Mouse (Mus musculus): ENCODE data around the gene Cebpz. TPM values are rescaled to one million over a fixed set of nuclear protein-coding genes. Genes with fewer than 3 reads are reported as not detected.
A peak's percentile ranks its signal among the peaks of the same experiment; 100 is the strongest.

The Cebpz gene
- polyA plus RNA-seq, 1 experiment from 2014 or later = 44.2 TPM

GRCm38 (mm10) chr17:78903158-78903557 is 33.7 kb downstream of the Cebpz start:
- Histone ChIP-seq H3K4me3 (replicated peaks) (no peak overlapping the region), H3K9ac (no peak overlapping the region), H3K27ac (no peak overlapping the region), H3K27me3 (no peaks in the 10 kb centered on the region), H3K4me1 (replicated peaks) (no peaks in the 10 kb centered on the region), H3K4me2 (no peak overlapping the region), H3K9me3 (replicated peaks) (no peaks in the 10 kb centered on the region), H3K36me3 (no peaks in the 10 kb centered on the region)
- DNase-seq (no peak), ATAC-seq (ENCODE audit: low read depth) (no peak)
- WGBS (ENCODE audit: insufficient replicate concordance) = 68% methylated on average over 2 of the region's 2 CpGs

GRCm38 (mm10) chr17:78895394-78895793 is 41.5 kb downstream of the Cebpz start:
- Histone ChIP-seq H3K4me3 (replicated peaks) (no peak overlapping the region), H3K36me3 (no peaks in the 10 kb centered on the region), H3K9me3 (replicated peaks) (no peaks in the 10 kb centered on the region), H3K4me1 (replicated peaks) (no peaks in the 10 kb centered on the region), H3K27ac (no peak overlapping the region), H3K4me2 (no peak overlapping the region), H3K27me3 (no peaks in the 10 kb centered on the region), H3K9ac (no peak overlapping the region)
- ATAC-seq (ENCODE audit: low read depth) = no peak
- DNase-seq = no peak
- WGBS (ENCODE audit: insufficient replicate concordance) = 24% methylated on average over 8 of the region's 8 CpGs

- Histone ChIP-seq H3K4me3 (replicated peaks) (no peak overlapping the region), H3K27ac (no peak overlapping the region), H3K27me3 (no peaks in the 10 kb centered on the region), H3K4me2 (no peak overlapping the region), H3K9ac (no peak overlapping the region), H3K9me3 (replicated peaks) (no peaks in the 10 kb centered on the region), H3K36me3 (no peaks in the 10 kb centered on the region), H3K4me1 (replicated peaks) (no peaks in the 10 kb centered on the region)
- DNase-seq (no peak), ATAC-seq (ENCODE audit: low read depth) (no peak)
- 63% methylated on average over 7 of the region's 7 CpGs for WGBS (ENCODE audit: insufficient replicate concordance)
These were observed 41.9 kb downstream of the Cebpz start for GRCm38 (mm10) chr17:78894991-78895390.

- ATAC-seq (ENCODE audit: low read depth) (no peak), DNase-seq (no peak)
- WGBS (ENCODE audit: insufficient replicate concordance) = 51% methylated on average over 9 of the region's 9 CpGs
These were observed 45.8 kb downstream of the Cebpz start for GRCm38 (mm10) chr17:78891020-78891419.

GRCm38 (mm10) chr17:78889184-78889583 is 47.7 kb downstream of the Cebpz start:
- DNase-seq (no peak), ATAC-seq (ENCODE audit: low read depth) (no peak)
- no peak overlapping the region for H3K4me3 ChIP-seq (replicated peaks)
- no peak overlapping the region for H3K4me2 ChIP-seq
- H3K9ac ChIP-seq = no peak overlapping the region
- H3K27me3 ChIP-seq = no peaks in the 10 kb centered on the region
- H3K27ac ChIP-seq = no peak overlapping the region
- H3K4me1 ChIP-seq (replicated peaks) = no peaks in the 10 kb centered on the region
- 44% methylated on average over 3 of the region's 3 CpGs for WGBS (ENCODE audit: insufficient replicate concordance)
- no peaks in the 10 kb centered on the region for H3K36me3 ChIP-seq
- no peaks in the 10 kb centered on the region for H3K9me3 ChIP-seq (replicated peaks)

More at GRCm38 (mm10) chr17:78891020-78891419, 45.8 kb downstream of the Cebpz start:
- Histone ChIP-seq H3K4me1 (replicated peaks) (no peaks in the 10 kb centered on the region), H3K27me3 (no peaks in the 10 kb centered on the region), H3K9me3 (replicated peaks) (no peaks in the 10 kb centered on the region), H3K4me3 (replicated peaks) (no peak overlapping the region), H3K4me2 (no peak overlapping the region), H3K36me3 (no peaks in the 10 kb centered on the region), H3K27ac (no peak overlapping the region), H3K9ac (no peak overlapping the region)

GRCm38 (mm10) chr17:78888554-78888953 is 48.3 kb downstream of the Cebpz start:
- DNase-seq = no peak
- 61% methylated on average over 4 of the region's 4 CpGs for WGBS (ENCODE audit: insufficient replicate concordance)
- H3K4me1 ChIP-seq (replicated peaks) = no peaks in the 10 kb centered on the region
- no peaks in the 10 kb centered on the region for H3K9me3 ChIP-seq (replicated peaks)
- H3K36me3 ChIP-seq = no peaks in the 10 kb centered on the region
- no peaks in the 10 kb centered on the region for H3K27me3 ChIP-seq
- no peak overlapping the region for H3K4me2 ChIP-seq
- no peak overlapping the region for H3K9ac ChIP-seq
- no peak overlapping the region for H3K4me3 ChIP-seq (replicated peaks)
- ATAC-seq (ENCODE audit: low read depth) = no peak
- no peak overlapping the region for H3K27ac ChIP-seq

- 66% methylated on average over 5 of the region's 5 CpGs for WGBS (ENCODE audit: insufficient replicate concordance)
These were observed 51.4 kb downstream of the Cebpz start for GRCm38 (mm10) chr17:78885286-78886065.

GRCm38 (mm10) chr17:78883291-78883690 is 53.6 kb downstream of the Cebpz start:
- no peaks in the 10 kb centered on the region for H3K9me3 ChIP-seq (replicated peaks)
- peaks cover 19% of the 10 kb centered on the region for H3K36me3 ChIP-seq
- no peak for ATAC-seq (ENCODE audit: low read depth)
- peak overlapping the region; percentile 75; the same call in 1 of the 2 replicates for H3K4me2 ChIP-seq
- no peak overlapping the region for H3K27ac ChIP-seq
- H3K27me3 ChIP-seq = no peaks in the 10 kb centered on the region
- DNase-seq = no peak
- H3K4me1 ChIP-seq (replicated peaks) = peaks cover 22% of the 10 kb centered on the region
- 91% methylated on average over 4 of the region's 4 CpGs for WGBS (ENCODE audit: insufficient replicate concordance)
- H3K4me3 ChIP-seq (replicated peaks) = no peak overlapping the region
- H3K9ac ChIP-seq = no peak overlapping the region

More at GRCm38 (mm10) chr17:78885286-78886065, 51.4 kb downstream of the Cebpz start:
- Histone ChIP-seq H3K36me3 (0 out of 2 replicates have a peak, but pooled peaks cover under 1% of the 10 kb centered on the region), H3K4me2 (no peak overlapping the region), H3K4me3 (replicated peaks) (no peak overlapping the region), H3K9me3 (replicated peaks) (no peaks in the 10 kb centered on the region), H3K27ac (no peak overlapping the region), H3K27me3 (no peaks in the 10 kb centered on the region), H3K4me1 (replicated peaks) (peaks cover 17% of the 10 kb centered on the region), H3K9ac (no peak overlapping the region)
- DNase-seq (no peak), ATAC-seq (ENCODE audit: low read depth) (no peak)

- H3K4me3 ChIP-seq (replicated peaks) = peak within 1 kb of the TSS; percentile 83
- peak; percentile 99 for ATAC-seq (ENCODE audit: low read depth)
- peak within 1 kb of the TSS; percentile 82 for H3K27ac ChIP-seq
- H3K4me2 ChIP-seq = peak within 1 kb of the TSS; percentile 75
- no peaks in the 10 kb centered on the region for H3K9me3 ChIP-seq (replicated peaks)
- WGBS (ENCODE audit: insufficient replicate concordance) = 2% methylated on average over 28 of the region's 28 CpGs
- H3K4me1 ChIP-seq (replicated peaks) = peaks cover 22% of the 10 kb centered on the region
- peaks cover 26% of the 10 kb centered on the region for H3K36me3 ChIP-seq
- H3K9ac ChIP-seq = peak within 1 kb of the TSS; percentile 89
- no peaks in the 10 kb centered on the region for H3K27me3 ChIP-seq
- peak; percentile 82 for DNase-seq
These were observed 54.3 kb downstream of the Cebpz start, which contains the start of gene Eif2ak2 for GRCm38 (mm10) chr17:78882401-78883112. Eif2ak2 (minus strand) TSS chr17:78882573.

- peak overlapping the region; percentile 83 for H3K4me3 ChIP-seq (replicated peaks)
- H3K4me2 ChIP-seq = peak overlapping the region; percentile 75
- no peaks in the 10 kb centered on the region for H3K27me3 ChIP-seq
- WGBS (ENCODE audit: insufficient replicate concordance) = 4% methylated on average over 6 of the region's 7 CpGs
- peaks cover 33% of the 10 kb centered on the region for H3K36me3 ChIP-seq
- H3K4me1 ChIP-seq (replicated peaks) = peaks cover 22% of the 10 kb centered on the region
- peak overlapping the region; percentile 82 for H3K27ac ChIP-seq
- DNase-seq (no peak), ATAC-seq (ENCODE audit: low read depth) (peak; percentile 39)
- H3K9ac ChIP-seq = peak overlapping the region; percentile 89
- H3K9me3 ChIP-seq (replicated peaks) = no peaks in the 10 kb centered on the region
These were observed 55.0 kb downstream of the Cebpz start for GRCm38 (mm10) chr17:78881878-78882304.

- DNase-seq (no peak), ATAC-seq (ENCODE audit: low read depth) (no peak)
- Histone ChIP-seq H3K9ac (no peak overlapping the region), H3K27ac (no peak overlapping the region), H3K4me2 (no peak overlapping the region), H3K9me3 (replicated peaks) (no peaks in the 10 kb centered on the region), H3K36me3 (peaks cover 70% of the 10 kb centered on the region), H3K4me1 (replicated peaks) (no peaks in the 10 kb centered on the region), H3K27me3 (no peaks in the 10 kb centered on the region), H3K4me3 (replicated peaks) (no peak overlapping the region)
- WGBS (ENCODE audit: insufficient replicate concordance) = 85% methylated on average over 6 of the region's 6 CpGs
These were observed 63.0 kb downstream of the Cebpz start for GRCm38 (mm10) chr17:78873886-78874285.
